Mouse (Mus musculus) bone marrow macrophage, adult 2 months (primary cell): ENCODE data around the gene Ptpn6.

ENCODE experiments used
- CTCF ChIP-seq: IDR thresholded peaks from 2 replicates; pipeline ENCODE4 v1.5.1; 2012; ENCODE audit warnings: low read depth, mild to moderate bottlenecking, low read length, moderate library complexity
- POLR2A ChIP-seq: IDR thresholded peaks from 2 replicates; pipeline ENCODE4 v1.6.1; 2012; ENCODE audit warnings: mild to moderate bottlenecking, low read depth, low read length, borderline replicate concordance

DNA sequence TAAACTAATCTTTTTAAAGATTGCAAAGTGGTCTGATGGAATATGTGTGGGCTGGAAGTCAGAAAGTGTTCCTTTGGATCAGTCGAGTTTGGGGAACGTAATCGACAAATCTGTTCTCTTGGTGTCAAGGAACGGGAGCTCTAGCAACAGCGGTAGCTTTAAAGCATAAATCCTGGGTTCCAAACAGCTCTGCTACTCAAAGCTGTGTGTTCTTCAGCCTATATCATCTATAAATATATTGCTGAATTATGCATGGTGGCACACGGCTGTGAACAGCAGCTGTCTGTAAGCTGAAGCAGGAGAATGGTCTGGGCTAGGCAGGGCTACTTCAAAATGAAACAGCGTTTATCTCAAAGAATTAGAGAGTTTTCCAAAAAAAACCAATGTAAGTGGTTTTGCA is 42.4 kb upstream of the Ptpn6 start:
- TF ChIP-seq CTCF (no peak), POLR2A (no peak)
